Mouse (Mus musculus) ovary, postnatal 10 days (tissue): ENCODE data around the gene Ttll13.

Source experiments
- DNase-seq: peaks from one replicate; pipeline ENCODE4 v3.0.0; 2022; ENCODE audit warnings: low spot score

The Ttll13 gene

GRCm38 (mm10) chr7:80268897-80269750, 22.9 kb downstream of the Ttll13 start, which contains the start of gene Vps33b:
Vps33b (plus strand) TSS chr7:80269649.
- peak; percentile 92 for DNase-seq

GRCm38 (mm10) chr7:80269751-80270255, 23.6 kb downstream of the Ttll13 start:
- DNase-seq = no peak

- no peak for DNase-seq
Measured at GRCm38 (mm10) chr7:80273456-80273855, 27.3 kb downstream of the Ttll13 start.

GRCm38 (mm10) chr7:80276374-80276773, 30.2 kb downstream of the Ttll13 start:
- no peak for DNase-seq

GRCm38 (mm10) chr7:80280032-80280431, 33.9 kb downstream of the Ttll13 start:
- DNase-seq = no peak

GRCm38 (mm10) chr7:80280998-80281397, 34.8 kb downstream of the Ttll13 start:
- DNase-seq = no peak

- no peak for DNase-seq
Measured at GRCm38 (mm10) chr7:80281646-80282045, 35.5 kb downstream of the Ttll13 start.

GRCm38 (mm10) chr7:80283226-80283918, 37.2 kb downstream of the Ttll13 start:
- no peak for DNase-seq

GRCm38 (mm10) chr7:80284391-80284790, 38.2 kb downstream of the Ttll13 start:
- no peak for DNase-seq

GRCm38 (mm10) chr7:80285725-80286124, 39.5 kb downstream of the Ttll13 start:
- no peak for DNase-seq

- DNase-seq = no peak
Measured at GRCm38 (mm10) chr7:80287736-80288135, 41.6 kb downstream of the Ttll13 start.

- peak; percentile 99 for DNase-seq
Measured at GRCm38 (mm10) chr7:80294062-80294763, 48.0 kb downstream of the Ttll13 start, which contains the start of gene Prc1. Prc1 (plus strand) TSS chr7:80294450.

GRCm38 (mm10) chr7:80294764-80295648, 48.8 kb downstream of the Ttll13 start:
- DNase-seq = no peak

- no peak for DNase-seq
Measured at GRCm38 (mm10) chr7:80296462-80296861, 50.3 kb downstream of the Ttll13 start.

GRCm38 (mm10) chr7:80297041-80297440, 50.9 kb downstream of the Ttll13 start:
- DNase-seq = no peak

GRCm38 (mm10) chr7:80298754-80299153, 52.6 kb downstream of the Ttll13 start:
- no peak for DNase-seq

GRCm38 (mm10) chr7:80299568-80299967, 53.4 kb downstream of the Ttll13 start:
- no peak for DNase-seq

GRCm38 (mm10) chr7:80301522-80301921, 55.3 kb downstream of the Ttll13 start:
- no peak for DNase-seq

GRCm38 (mm10) chr7:80307766-80308165, 61.6 kb downstream of the Ttll13 start:
- DNase-seq = no peak
